In genomic region chr8:126839039-126839711, GRCm38 (mm10) we compare ENCODE assay signal across 8 mouse cellular contexts.
DNase-seq lines count a peak whose midpoint lies in the region; ATAC-seq lines count a peak whose summit lies in the region.

No protein-coding gene starts in this region.

- intact Hi-C loops in left cerebral cortex, postnatal 36 days (cut with DNase I), result loop anchor here (1.0 to 10.0 kb wide), 3 partner anchors 172 to 344 kb away; no protein-coding TSS in a partner anchor

- H3K9me3 ChIP-seq in heart, embryonic 11.5 days (replicated peaks; ENCODE audit: control insufficient read depth, low read length), result no peaks in the 10 kb centered on the region
- H3K9me3 ChIP-seq in kidney, embryonic 14.5 days (ENCODE audit: control insufficient read depth, low read length), result no peaks in the 10 kb centered on the region

- peak overlapping the region; percentile 56; the same call in 1 of the 2 replicates for H3K9ac ChIP-seq in heart, embryonic 11.5 days (ENCODE audit: low read depth, low read length)
- H3K9ac ChIP-seq in kidney, embryonic 14.5 days (ENCODE audit: low read depth, low read length), result no peak overlapping the region; the same call in 1 of the 2 replicates

- 15% methylated on average over 8 of the region's 8 CpGs for WGBS in heart, embryonic 11.5 days (ENCODE audit: insufficient replicate concordance)
- under 1% methylated on average over 8 of the region's 8 CpGs for WGBS in kidney, embryonic 14.5 days

- peaks cover 29% of the 10 kb centered on the region for H3K4me1 ChIP-seq in heart, embryonic 11.5 days (ENCODE audit: control insufficient read depth, insufficient read depth, low read length)
- peaks cover 41% of the 10 kb centered on the region for H3K4me1 ChIP-seq in kidney, embryonic 14.5 days (ENCODE audit: control insufficient read depth, insufficient read depth, low read length)

- ATAC-seq in common myeloid progenitor, adult 5-6 weeks (replicated peaks; ENCODE audit: low read depth, poor library complexity, severe bottlenecking), result 0 out of 2 replicates have a peak, but pooled peaks have one; percentile 20
- ATAC-seq in heart, embryonic 11.5 days (replicated peaks; ENCODE audit: insufficient number of reproducible peaks, low FRiP score, low TSS enrichment), result peak; percentile 32
- ATAC-seq in kidney, embryonic 14.5 days (ENCODE audit: low FRiP score, low TSS enrichment), result peak; percentile 90

- H3K27me3 ChIP-seq in heart, embryonic 11.5 days (ENCODE audit: control insufficient read depth, insufficient read depth, low read length), result no peaks in the 10 kb centered on the region
- H3K27me3 ChIP-seq in kidney, embryonic 14.5 days (ENCODE audit: control insufficient read depth, insufficient read depth, low read length), result no peaks in the 10 kb centered on the region

- no peak overlapping the region for H3K4me3 ChIP-seq in heart, embryonic 11.5 days (ENCODE audit: low read depth, low read length)
- no peak overlapping the region for H3K4me3 ChIP-seq in kidney, embryonic 14.5 days (ENCODE audit: low read length)

- H3K36me3 ChIP-seq in heart, embryonic 11.5 days (ENCODE audit: control insufficient read depth, insufficient read depth, low read length), result no peaks in the 10 kb centered on the region
- H3K36me3 ChIP-seq in kidney, embryonic 14.5 days (ENCODE audit: control insufficient read depth, insufficient read depth, low read length), result no peaks in the 10 kb centered on the region

- peak overlapping the region; percentile 97 for H3K27ac ChIP-seq in heart, embryonic 11.5 days (ENCODE audit: low read depth, low read length)
- H3K27ac ChIP-seq in kidney, embryonic 14.5 days (ENCODE audit: low read depth, low read length), result peak overlapping the region; percentile 83

- H3K4me2 ChIP-seq in heart, embryonic 11.5 days, result peak overlapping the region; percentile 44
- H3K4me2 ChIP-seq in kidney, embryonic 14.5 days (replicated peaks; ENCODE audit: low read depth, low read length), result peak overlapping the region; percentile 15

- DNase-seq in left cerebral cortex, postnatal 36 days (ENCODE audit: low spot score in 2 of 2), result peak; percentile 27 to 28
- no peak for DNase-seq in left cerebral cortex, adult 9 months (ENCODE audit: low spot score in 2 of 2)
- peak; percentile 30 to 57 for DNase-seq in lung, postnatal 4 days
- DNase-seq in spleen, postnatal 4 days (ENCODE audit: low spot score in 2 of 2), result peak; percentile 44 to 68
- DNase-seq in urinary bladder, postnatal 25 days (ENCODE audit: low spot score), result no peak

Comparison
In these comparisons a context has a peak if more than half of its experiments do, and no peak if none do; other contexts are left out.
1. DNase-seq: peak in left cerebral cortex, postnatal 36 days (2 of 2), lung, postnatal 4 days (2 of 2) and spleen, postnatal 4 days (2 of 2); none in left cerebral cortex, adult 9 months (0 of 2) and urinary bladder, postnatal 25 days (single experiment).
2. ATAC-seq: peak in every context shown above with its lines; median percentile 90 in kidney, embryonic 14.5 days; 32 in heart, embryonic 11.5 days; 20 in common myeloid progenitor, adult 5-6 weeks.